ENCODE assay signal across 15 mouse cellular contexts in genomic region chr7:63984329-63984728, GRCm38 (mm10). TPM values are rescaled to one million over a fixed set of nuclear protein-coding genes. Genes with fewer than 3 reads are reported as not detected.
DNase-seq lines count a peak whose midpoint lies in the region; ATAC-seq and TF ChIP-seq lines count a peak whose summit lies in the region.
"Had no signal": no experiment of that assay in that cellular context is flagged by ENCODE, and none has a peak within 500 bp of the region (broad histone marks: within the 10 kb centered on the region; RNA-seq: fewer than 3 reads in every experiment).

No protein-coding gene starts in this region.

- no peak for TF ChIP-seq CTCF in layer of hippocampus, adult 2 months (conservative IDR thresholded peaks at IDR 0.05)

- ATAC-seq in megakaryocyte progenitor cell, adult 5-6 weeks (replicated peaks; ENCODE audit: poor library complexity) = peak; percentile 56
- ATAC-seq: forebrain, embryonic 15.5 days; intestine, postnatal 0 days had no signal

- DNase-seq in layer of hippocampus, adult 2 months (ENCODE audit: low spot score in 2 of 2) = no peak
- no peak for DNase-seq in layer of hippocampus, adult 11-12 months (ENCODE audit: low spot score)
- DNase-seq in CD8-positive naive resting alpha-beta T cell, adult 2 months (ENCODE audit: low read depth in 2 of 2, low spot score in 2 of 2) = peak; percentile 55 to 73
- DNase-seq in thymus, postnatal 14 days = peak; percentile 91
- no peak for DNase-seq in testis, postnatal 10 days (ENCODE audit: low spot score)
- DNase-seq in urinary bladder, postnatal 14 days (ENCODE audit: low spot score) = no peak
- DNase-seq in right cerebral cortex, postnatal 36 days (ENCODE audit: low spot score in 2 of 2) = no peak
- DNase-seq: kidney, postnatal 14 days; layer of hippocampus, postnatal 36 days; lung, adult 18-20 months had no signal

- H3K27ac ChIP-seq in layer of hippocampus, adult 2 months = peak overlapping the region; percentile 57; the same call in 1 of the 2 replicates
- H3K27ac ChIP-seq: forebrain, embryonic 15.5 days; stomach, embryonic 15.5 days had no signal

- no peak overlapping the region for H3K4me3 ChIP-seq in layer of hippocampus, adult 2 months
- H3K4me3 ChIP-seq: forebrain, embryonic 15.5 days; heart, embryonic 12.5 days; stomach, embryonic 15.5 days had no signal

RNA-seq across cellular contexts. Expression of gene Klf13, which starts 45.6 kb away (rescaled TPM):
- 100 to 1,000 TPM; 200 to 216 TPM for total RNA-seq in layer of hippocampus, adult 2 months (2021)
- 37.6 and 46.3 TPM in 2 replicates for total RNA-seq in megakaryocyte progenitor cell, adult 5-6 weeks (2015)
- 16.9 and 24.3 TPM in 2 replicates for total RNA-seq in megakaryocyte progenitor cell, adult 5-6 weeks (2017)

Comparison
In these comparisons a context has a peak if more than half of its experiments do, and no peak if none do; other contexts are left out.
1. DNase-seq: peak in CD8-positive naive resting alpha-beta T cell, adult 2 months (2 of 2) and thymus, postnatal 14 days (single experiment); none in layer of hippocampus, adult 2 months (0 of 2), layer of hippocampus, adult 11-12 months (single experiment), testis, postnatal 10 days (single experiment), urinary bladder, postnatal 14 days (single experiment) and right cerebral cortex, postnatal 36 days (0 of 2).
2. RNA of gene Klf13, which starts 45.6 kb away (total RNA-seq): 200 to 216 TPM in layer of hippocampus, adult 2 months; 16.9 to 46.3 TPM in megakaryocyte progenitor cell, adult 5-6 weeks; every median in the first group is over 4 times any median in the second.